Mouse (Mus musculus): ENCODE measurements around the gene H2-T24.

H2-T24 gene

GRCm38 (mm10) chr17:35981776-35982175 lies 38.6 kb downstream of the H2-T24 start:
- DNase-seq (ENCODE audit: low spot score in 2 of 2): no peak

DNA sequence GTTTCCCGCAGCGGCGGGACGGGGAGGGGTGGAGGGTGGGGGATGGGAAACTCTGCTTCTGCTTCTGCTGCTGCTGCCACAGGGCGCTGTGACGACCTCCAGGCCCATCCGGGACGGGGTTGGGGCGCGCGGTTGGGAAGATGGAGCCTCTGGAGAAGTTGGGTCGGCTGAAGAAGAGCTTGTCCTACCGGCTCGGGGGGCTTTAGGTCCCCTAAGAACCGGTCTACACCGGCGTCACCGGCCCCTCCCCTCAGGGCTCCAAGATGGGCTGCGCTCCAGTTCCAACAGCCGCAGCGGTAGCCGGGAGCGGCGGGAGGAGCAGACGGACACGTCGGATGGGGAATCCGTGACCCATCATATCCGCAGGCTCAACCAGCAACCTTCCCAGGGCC lies 40.0 kb downstream of the H2-T24 start:
- peak in 1 of 2 experiments; percentile 47 for DNase-seq (ENCODE audit: low spot score in 2 of 2)

GRCm38 (mm10) chr17:35979401-35980362 lies 40.7 kb downstream of the H2-T24 start, which contains the start of the genes Gnl1 and Prr3:
TSS of gene Gnl1 (plus strand) at chr17:35979851.
TSS of gene Prr3 (minus strand) at chr17:35980236.
- peak; percentile 90 to 95 for DNase-seq (ENCODE audit: low spot score in 2 of 2)

- peak in 1 of 2 experiments; percentile 85 for DNase-seq (ENCODE audit: low spot score in 2 of 2)
Observed at GRCm38 (mm10) chr17:35978811-35979400, 41.5 kb downstream of the H2-T24 start.

DNA sequence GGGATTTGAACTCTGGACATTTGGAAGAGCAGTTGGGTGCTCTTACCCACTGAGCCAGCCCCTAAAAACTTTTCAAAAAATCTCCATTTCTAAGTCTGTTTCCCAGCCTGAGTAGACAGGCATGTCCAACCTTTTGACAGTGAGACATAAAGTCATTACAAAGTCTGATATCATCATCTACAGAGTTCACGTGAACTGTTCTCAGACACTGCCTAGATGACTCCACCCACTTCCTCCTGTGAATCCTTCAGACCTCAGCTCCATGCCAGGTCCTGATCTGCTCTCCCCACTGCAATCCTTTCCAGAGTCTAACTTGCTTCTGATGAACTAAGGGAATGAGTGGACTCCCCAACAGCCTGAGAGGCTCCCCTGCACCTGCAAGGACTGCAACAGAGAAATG lies 48.2 kb downstream of the H2-T24 start:
- DNase-seq (ENCODE audit: low spot score in 2 of 2): no peak

GRCm38 (mm10) chr17:35969418-35970389 lies 50.7 kb downstream of the H2-T24 start, which contains the start of gene Abcf1:
TSS of gene Abcf1 (minus strand) at chr17:35969761.
- peak; percentile 95 to 99 for DNase-seq (ENCODE audit: low spot score in 2 of 2)

DNA sequence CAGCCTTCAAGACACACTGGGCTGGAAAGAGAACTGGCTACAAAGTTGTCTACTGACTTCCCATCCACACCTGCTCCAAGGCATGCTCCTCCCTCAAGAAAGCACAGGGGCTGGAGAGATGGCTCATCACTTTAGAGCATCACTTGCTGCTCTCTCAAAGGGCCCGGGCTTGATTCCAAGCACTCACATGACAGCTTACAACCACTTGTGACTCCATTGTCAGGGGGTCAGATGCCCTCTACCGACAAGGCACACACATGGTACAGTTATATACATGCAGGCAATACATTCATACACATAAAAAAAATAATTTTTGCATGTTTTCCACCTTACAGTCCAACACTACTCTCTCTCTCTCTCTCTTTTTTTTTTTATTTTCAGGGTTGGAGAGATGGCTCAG lies 52.7 kb downstream of the H2-T24 start:
- no peak for DNase-seq (ENCODE audit: low spot score in 2 of 2)

GRCm38 (mm10) chr17:35963279-35963678 lies 57.1 kb downstream of the H2-T24 start:
- no peak for DNase-seq (ENCODE audit: low spot score in 2 of 2)

GRCm38 (mm10) chr17:35958533-35959223 lies 61.7 kb downstream of the H2-T24 start:
- DNase-seq (ENCODE audit: low spot score in 2 of 2): no peak
